Mouse (Mus musculus) limb, embryonic 14.5 days (tissue): ENCODE data around the gene Atr. TPM values are rescaled to one million over a fixed set of nuclear protein-coding genes. Genes with fewer than 3 reads are reported as not detected.
A peak's percentile ranks its signal among the peaks of the same experiment; 100 is the strongest.

ENCODE experiments used
- ATAC-seq: fragments of 200-750 bp; cut with Nextera tagmentation; 2 replicates; pipeline ENCODE4 v1.8.0; 2017; ENCODE audit warnings: low read depth, moderate number of reproducible peaks, moderate TSS enrichment; ENCODE audit not compliant: low FRiP score
- DNase-seq: peaks from one replicate; pipeline ENCODE4 v3.0.0-alpha.2; 2015; ENCODE audit warnings: low spot score
- H3K27ac ChIP-seq: fragments of 300-500 bp; sonication (generic); replicated peaks from 2 replicates; pipeline ENCODE4 v1.5.1; 2014; ENCODE audit warnings: low read depth, mild to moderate bottlenecking, low read length, moderate library complexity, mixed read lengths
- H3K27me3 ChIP-seq: fragments of 300-500 bp; sonication (generic); 2 replicates; pipeline ENCODE4 v1.6.1; 2014; ENCODE audit warnings: low read length, mixed read lengths; ENCODE audit not compliant: control insufficient read depth, insufficient read depth
- H3K36me3 ChIP-seq: fragments of 300-500 bp; sonication (generic); 2 replicates; pipeline ENCODE4 v1.6.1; 2014; ENCODE audit warnings: mild to moderate bottlenecking, low read length, moderate library complexity, mixed read lengths; ENCODE audit not compliant: control insufficient read depth, insufficient read depth
- H3K4me1 ChIP-seq: fragments of 300-500 bp; sonication (generic); 2 replicates; pipeline ENCODE4 v1.6.1; 2014; ENCODE audit warnings: antibody characterized with exemption, low read length, mixed read lengths; ENCODE audit not compliant: control insufficient read depth, insufficient read depth
- H3K4me2 ChIP-seq: fragments of 300-500 bp; sonication (generic); replicated peaks from 2 replicates; pipeline ENCODE4 v1.6.1; 2014; ENCODE audit warnings: low read depth, mild to moderate bottlenecking, low read length, moderate library complexity; ENCODE audit not compliant: severe bottlenecking
- H3K4me3 ChIP-seq: fragments of 300-500 bp; sonication (generic); replicated peaks from 2 replicates; pipeline ENCODE4 v1.5.1; 2014; ENCODE audit warnings: low read length
- H3K9ac ChIP-seq: fragments of 300-500 bp; sonication (generic); 2 replicates; pipeline ENCODE4 v1.6.1; 2014; ENCODE audit warnings: mild to moderate bottlenecking, low read depth, low read length, moderate library complexity; ENCODE audit not compliant: severe bottlenecking
- H3K9me3 ChIP-seq: fragments of 300-500 bp; sonication (generic); 2 replicates; pipeline ENCODE4 v1.6.1; 2016; ENCODE audit warnings: low read length; ENCODE audit not compliant: control insufficient read depth
- POLR2A ChIP-seq: fragments of 200-500 bp; IDR thresholded peaks from 2 replicates; pipeline ENCODE4 v1.8.0; 2012; ENCODE audit warnings: inconsistent platforms, mild to moderate bottlenecking, moderate library complexity, borderline replicate concordance; ENCODE audit not compliant: insufficient read depth, insufficient read length; ENCODE audit errors: extremely low read depth
- WGBS: fragments of 180-500 bp; shearing (Covaris S2); extraction: QIAGEN DNeasy Blood & Tissue Kit; methylation state at CpG from one replicate; pipeline ENCODE4 v1.1.7; 2014; 5-methylcytosine and 5-hydroxymethylcytosine counted together
- polyA plus RNA-seq, 2 experiments: library from polyadenylated mRNA; depleted of rRNA in 1 of 2; stranded (reverse) in 1 of 2; unstranded in 1 of 2; fragments of >200 nt; fragmentation: Nextera tagmentation in 1 of 2; extraction: Ambion mirVana in 1 of 2; gene quantifications; 2 replicates each; pipeline versions ENCODE4 v1.2.1 to v1.2.3; 2012 to 2014

The Atr gene
- 12.8 and 14.0 TPM in 2 replicates for polyA plus RNA-seq (2012; rRNA removed)
- 14.9 and 17.0 TPM in 2 replicates for polyA plus RNA-seq (2014; fragmentation: Nextera tagmentation; extraction: Ambion mirVana)

DNA sequence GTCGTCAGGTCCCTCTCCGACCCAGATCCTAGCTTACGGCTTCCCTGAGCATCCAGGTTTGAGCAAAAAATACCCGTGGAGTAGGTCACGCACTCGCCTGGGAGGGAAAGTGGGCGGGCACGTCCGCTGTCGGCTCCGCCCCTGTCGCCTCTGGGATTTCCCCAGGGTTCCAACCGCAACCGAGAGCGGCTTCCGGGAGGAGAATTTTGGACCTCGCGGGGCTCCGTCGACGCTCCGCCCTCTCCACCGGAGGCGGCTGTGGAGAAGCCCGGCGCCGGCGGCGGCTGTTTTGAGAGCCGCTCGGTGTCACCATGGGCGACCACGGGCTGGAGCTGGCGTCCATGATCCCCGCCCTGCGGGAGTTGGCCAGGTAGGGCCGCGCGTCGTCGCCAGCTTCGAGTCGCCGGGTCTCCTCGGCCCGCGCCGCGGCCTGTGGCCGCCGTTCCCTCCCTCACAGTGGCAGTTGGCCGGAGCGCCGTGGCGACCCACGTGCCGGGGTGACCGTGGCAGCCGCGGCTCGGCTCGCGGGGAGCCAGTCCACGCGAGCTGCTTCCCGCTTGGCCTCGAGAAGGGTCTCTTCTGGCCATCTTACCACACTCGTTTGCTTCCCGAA lies at the start of gene Atr:
TSS of gene Atr (plus strand) at position 184 of the 613 bp plus-strand sequence.
- H3K27ac ChIP-seq, result peak within 1 kb of the TSS; percentile 70
- peak within 1 kb of the TSS; percentile 84 for H3K4me2 ChIP-seq
- TF ChIP-seq POLR2A, result no peak
- no peaks in the 10 kb centered on the region for H3K27me3 ChIP-seq
- DNase-seq (peak; percentile 96), ATAC-seq (peak; percentile 91)
- no peaks in the 10 kb centered on the region for H3K4me1 ChIP-seq
- H3K9ac ChIP-seq, result peak within 1 kb of the TSS; percentile 82
- H3K9me3 ChIP-seq, result no peaks in the 10 kb centered on the region
- H3K4me3 ChIP-seq, result peak within 1 kb of the TSS; percentile 91
- H3K36me3 ChIP-seq, result no peaks in the 10 kb centered on the region
- under 1% methylated on average over 59 of the region's 69 CpGs for WGBS

- H3K4me1 ChIP-seq, result peaks cover 8% of the 10 kb centered on the region
- no peak for ATAC-seq
- no peak overlapping the region for H3K4me3 ChIP-seq
- no peaks in the 10 kb centered on the region for H3K9me3 ChIP-seq
- DNase-seq, result no peak
- H3K27me3 ChIP-seq, result no peaks in the 10 kb centered on the region
- H3K27ac ChIP-seq, result no peak overlapping the region
- no peak for TF ChIP-seq POLR2A
- WGBS, result 81% methylated on average over 4 of the region's 4 CpGs
- no peaks in the 10 kb centered on the region for H3K36me3 ChIP-seq
- no peak overlapping the region for H3K4me2 ChIP-seq
- no peak overlapping the region for H3K9ac ChIP-seq
Observed at GRCm38 (mm10) chr9:95809596-95809995, 47.8 kb upstream of the Atr start.

DNA sequence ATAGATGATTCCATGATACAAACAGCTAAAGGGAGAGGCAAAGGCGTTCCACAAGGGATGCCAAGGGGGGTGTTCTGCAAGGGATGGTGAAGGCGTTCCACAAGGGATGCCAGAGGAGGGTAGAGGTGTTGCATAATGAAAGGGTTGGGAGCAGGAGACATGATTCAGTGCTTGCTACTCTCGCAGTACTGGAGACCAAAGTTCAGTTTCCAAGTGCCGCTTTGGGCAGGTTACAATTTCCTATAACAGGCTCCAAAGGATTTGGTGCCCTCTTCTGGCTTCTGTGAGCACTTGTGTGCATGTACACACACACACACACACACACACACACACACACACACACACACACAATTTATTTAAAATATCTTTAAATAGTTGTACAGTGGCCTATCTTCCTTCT lies 45.6 kb upstream of the Atr start:
- peaks cover 5% of the 10 kb centered on the region; the same call in 1 of the 2 replicates for H3K4me1 ChIP-seq
- DNase-seq, result no peak
- H3K36me3 ChIP-seq, result no peaks in the 10 kb centered on the region
- H3K9ac ChIP-seq, result no peak overlapping the region
- TF ChIP-seq POLR2A, result no peak
- no peak for ATAC-seq
- no peak overlapping the region for H3K4me3 ChIP-seq
- no peak overlapping the region for H3K27ac ChIP-seq
- no peak overlapping the region for H3K4me2 ChIP-seq
- WGBS, result 92% methylated on average over 4 of the region's 4 CpGs
- no peaks in the 10 kb centered on the region for H3K9me3 ChIP-seq
- H3K27me3 ChIP-seq, result no peaks in the 10 kb centered on the region

DNA sequence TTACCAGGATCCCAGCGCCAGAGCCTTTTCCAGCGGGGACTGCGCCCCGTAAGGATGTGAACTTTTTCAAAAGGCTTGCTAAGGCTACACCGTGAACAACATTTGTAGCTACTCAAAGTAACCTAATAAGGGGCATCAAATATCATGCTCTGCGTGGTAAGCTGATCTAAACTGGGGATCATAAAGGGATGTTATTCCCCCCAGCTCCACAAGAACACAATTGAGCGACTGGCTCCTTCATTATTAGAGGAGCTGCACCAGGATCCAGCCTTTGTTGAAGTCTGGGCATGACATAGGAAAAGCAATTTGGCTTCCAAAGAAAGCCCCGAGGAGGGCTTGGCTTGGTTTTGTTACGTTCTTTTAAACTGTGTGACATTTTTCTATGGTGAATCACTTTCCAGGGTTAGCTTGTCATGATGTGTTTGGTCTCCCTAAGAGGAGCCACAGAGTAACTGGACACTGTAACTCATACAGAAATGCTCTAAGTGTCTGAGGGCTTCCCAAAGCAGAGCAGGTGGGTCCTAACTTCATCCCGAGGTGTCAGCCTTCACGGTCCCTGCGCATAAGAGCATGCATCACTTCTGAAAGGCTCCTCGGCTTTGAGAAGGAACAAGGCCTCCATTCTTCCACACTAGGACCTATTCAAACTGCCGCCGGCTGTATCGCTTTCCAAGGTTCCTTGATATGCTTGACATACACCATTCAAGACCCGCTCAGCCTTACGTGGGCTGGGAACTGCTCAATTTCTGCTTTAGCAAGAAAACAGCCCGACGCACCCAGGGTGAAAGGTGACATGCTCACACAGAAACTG lies 43.5 kb upstream of the Atr start:
- ATAC-seq (peak; percentile 34; the same call in 1 of the 2 replicates), DNase-seq (no peak)
- no peaks in the 10 kb centered on the region for H3K9me3 ChIP-seq
- no peak overlapping the region for H3K4me2 ChIP-seq
- TF ChIP-seq POLR2A, result no peak
- no peak overlapping the region for H3K9ac ChIP-seq
- no peak overlapping the region for H3K27ac ChIP-seq
- WGBS, result 59% methylated on average over 20 of the region's 20 CpGs
- H3K4me1 ChIP-seq, result peaks cover 5% of the 10 kb centered on the region; the same call in 1 of the 2 replicates
- H3K36me3 ChIP-seq, result no peaks in the 10 kb centered on the region
- no peaks in the 10 kb centered on the region for H3K27me3 ChIP-seq
- no peak overlapping the region for H3K4me3 ChIP-seq

DNA sequence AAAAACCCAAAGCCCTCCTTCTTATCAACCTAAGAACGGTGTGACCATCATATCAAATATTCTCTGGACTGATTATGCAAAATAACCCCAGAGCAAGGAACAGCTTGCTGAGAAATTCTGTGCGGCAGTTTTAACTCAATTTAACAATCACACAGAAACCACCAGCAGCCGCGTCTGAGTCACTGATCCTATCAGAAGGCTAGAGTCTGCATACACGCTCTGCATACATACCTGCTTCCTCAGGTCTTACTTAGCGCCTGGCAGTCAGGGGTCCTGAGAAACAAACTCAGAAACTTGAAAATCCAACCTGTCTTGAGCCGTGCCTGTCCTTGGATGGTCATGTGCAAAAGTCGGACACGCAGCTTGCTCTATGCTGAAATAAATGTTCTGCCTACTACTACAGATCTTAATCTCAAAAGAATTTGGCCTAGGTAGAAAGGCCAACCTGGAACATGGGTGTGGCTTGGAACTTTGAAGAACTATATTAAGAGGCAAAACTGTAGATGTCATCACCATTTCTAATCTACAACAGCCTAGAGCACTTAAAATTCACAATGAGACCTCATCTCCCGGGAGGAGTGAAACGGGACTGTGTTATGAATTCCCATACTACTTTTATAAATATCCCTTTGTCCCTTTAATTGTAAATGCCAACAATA lies 42.3 kb upstream of the Atr start:
- H3K9me3 ChIP-seq, result no peaks in the 10 kb centered on the region
- peaks cover 5% of the 10 kb centered on the region; the same call in 1 of the 2 replicates for H3K4me1 ChIP-seq
- no peak for TF ChIP-seq POLR2A
- H3K27me3 ChIP-seq, result no peaks in the 10 kb centered on the region
- ATAC-seq, result no peak
- H3K4me3 ChIP-seq, result no peak overlapping the region
- no peak overlapping the region for H3K4me2 ChIP-seq
- no peak for DNase-seq
- no peak overlapping the region for H3K27ac ChIP-seq
- H3K9ac ChIP-seq, result no peak overlapping the region
- WGBS, result 86% methylated on average over 11 of the region's 11 CpGs
- no peaks in the 10 kb centered on the region for H3K36me3 ChIP-seq
